In the genomic region with DNA sequence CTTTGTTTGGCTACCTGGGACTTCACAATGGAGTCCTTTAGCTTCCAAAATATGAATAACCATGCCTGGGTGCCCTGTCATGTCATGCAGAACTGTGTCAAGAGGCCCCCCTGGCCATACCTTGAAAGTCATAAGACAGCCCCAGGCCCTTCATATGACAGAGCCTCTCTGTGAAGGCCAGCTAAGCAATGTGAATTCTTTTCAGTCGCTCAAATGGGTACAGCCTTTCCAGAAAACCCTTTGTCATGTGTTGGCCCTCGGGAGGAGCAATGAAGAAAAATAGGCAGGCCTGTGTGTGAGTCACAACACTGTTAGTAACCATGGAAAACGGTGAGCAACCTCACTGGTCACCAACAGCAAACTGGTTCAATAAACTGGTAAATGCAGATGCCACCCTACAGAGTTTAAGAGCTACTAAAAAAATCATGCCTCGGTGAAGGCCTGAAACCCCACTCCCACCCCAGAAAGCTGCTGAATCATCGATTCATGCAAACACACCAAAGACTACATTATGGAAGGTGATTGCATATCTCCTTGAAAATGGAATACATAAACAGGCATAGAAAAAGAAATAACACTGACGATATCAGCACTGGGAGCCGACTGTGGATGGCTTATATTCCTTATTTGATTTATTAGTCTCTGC, we compare ENCODE assay signal across 9 mouse cellular contexts. TPM values are rescaled to one million over a fixed set of nuclear protein-coding genes. Genes with fewer than 3 reads are reported as not detected.
DNase-seq lines count a peak whose midpoint lies in the region; ATAC-seq and TF ChIP-seq lines count a peak whose summit lies in the region.
"Had no signal": no experiment of that assay in that cellular context is flagged by ENCODE, and none has a peak within 500 bp of the region (broad histone marks: within the 10 kb centered on the region; RNA-seq: fewer than 3 reads in every experiment).

No protein-coding gene starts in this region.

- no peaks in the 10 kb centered on the region for H3K27me3 ChIP-seq in neural tube, embryonic 12.5 days (replicated peaks)
- no peaks in the 10 kb centered on the region for H3K27me3 ChIP-seq in hindbrain, embryonic 14.5 days (ENCODE audit: control insufficient read depth, insufficient read depth, low read length)

- peak overlapping the region; percentile 92 for H3K27ac ChIP-seq in gastrocnemius, adult 2 months
- H3K27ac ChIP-seq in neural tube, embryonic 12.5 days: no peak overlapping the region
- peak overlapping the region; percentile 70 for H3K27ac ChIP-seq in hindbrain, embryonic 14.5 days
- H3K27ac ChIP-seq in olfactory bulb, adult 2 months (ENCODE audit: insufficient read depth, low read depth, low read length): peak overlapping the region; percentile 31; the same call in 1 of the 2 replicates

- H3K9me3 ChIP-seq in neural tube, embryonic 12.5 days: no peaks in the 10 kb centered on the region
- no peaks in the 10 kb centered on the region for H3K9me3 ChIP-seq in hindbrain, embryonic 14.5 days (ENCODE audit: control insufficient read depth, low read length)

- no peak for DNase-seq in gastrocnemius, adult 2 months
- DNase-seq in gastrocnemius, postnatal 36 days: no peak
- DNase-seq in neural tube, embryonic 10.5 days (ENCODE audit: extremely low spot score, low spot score): no peak
- no peak for DNase-seq in hindbrain, embryonic 14.5 days (ENCODE audit: low spot score)
- no peak for DNase-seq in adrenal gland, postnatal 4 days (ENCODE audit: low spot score in 2 of 2)

- WGBS in neural tube, embryonic 12.5 days: 69% methylated on average over 7 of the region's 7 CpGs
- WGBS in hindbrain, embryonic 14.5 days: 50% methylated on average over 7 of the region's 7 CpGs
- 40% methylated on average over 7 of the region's 7 CpGs for WGBS in olfactory bulb, adult 2 months

- H3K9ac ChIP-seq in neural tube, embryonic 12.5 days: no peak overlapping the region
- H3K9ac ChIP-seq in hindbrain, embryonic 14.5 days: 0 out of 2 replicates have a peak overlapping the region, but pooled peaks have one; percentile 0

- intact Hi-C loops in gastrocnemius, adult 2 months (cut with DNase I): no loop called here
- intact Hi-C loops in gastrocnemius, postnatal 36 days (cut with DNase I): no loop called here

- peaks cover 23% of the 10 kb centered on the region for H3K4me1 ChIP-seq in neural tube, embryonic 12.5 days
- H3K4me1 ChIP-seq in hindbrain, embryonic 14.5 days (replicated peaks; ENCODE audit: control insufficient read depth, insufficient read depth, low read length): peaks cover 27% of the 10 kb centered on the region
- H3K4me1 ChIP-seq in olfactory bulb, adult 2 months (ENCODE audit: control insufficient read depth, insufficient read depth, low read length): peaks cover 19% of the 10 kb centered on the region

- H3K4me3 ChIP-seq in gastrocnemius, adult 2 months: no peak overlapping the region
- no peak overlapping the region for H3K4me3 ChIP-seq in neural tube, embryonic 12.5 days
- H3K4me3 ChIP-seq in hindbrain, embryonic 14.5 days (replicated peaks; ENCODE audit: low read length): no peak overlapping the region
- no peak overlapping the region for H3K4me3 ChIP-seq in olfactory bulb, adult 2 months (ENCODE audit: insufficient read depth, low read depth, low read length)

- H3K4me2 ChIP-seq in neural tube, embryonic 12.5 days (replicated peaks): no peak overlapping the region
- H3K4me2 ChIP-seq in hindbrain, embryonic 14.5 days (replicated peaks): no peak overlapping the region

- no peak for TF ChIP-seq CTCF in gastrocnemius, adult 2 months (IDR thresholded peaks at IDR 0.05)
- TF ChIP-seq CTCF in olfactory bulb, adult 2 months (IDR thresholded peaks at IDR 0.05; ENCODE audit: insufficient read depth, low read depth, low read length): no peak

- no peak for TF ChIP-seq POLR2A in olfactory bulb, adult 2 months (IDR thresholded peaks at IDR 0.05; ENCODE audit: insufficient read depth, low read depth, low read length)

- peak; percentile 31; the same call in 1 of the 2 replicates for ATAC-seq in neural tube, embryonic 12.5 days (ENCODE audit: low FRiP score, low read depth)
- ATAC-seq in hindbrain, embryonic 14.5 days (ENCODE audit: low FRiP score): peak; percentile 22; the same call in 1 of the 2 replicates
- ATAC-seq in erythroid progenitor cell, adult 5-6 weeks (replicated peaks; ENCODE audit: low FRiP score, poor library complexity, severe bottlenecking): no peak

- no peaks in the 10 kb centered on the region for H3K36me3 ChIP-seq in neural tube, embryonic 12.5 days
- no peaks in the 10 kb centered on the region for H3K36me3 ChIP-seq in hindbrain, embryonic 14.5 days (replicated peaks; ENCODE audit: control insufficient read depth, insufficient read depth)

RNA-seq across cellular contexts. Expression of gene Ppp1r3c, which starts 57.9 kb away (rescaled TPM):
- 100 to 1,000 TPM; 675 to 775 TPM for total RNA-seq in gastrocnemius, adult 2 months (2021)
- total RNA-seq in gastrocnemius, postnatal 36 days (2021): 100 to 1,000 TPM; 226 to 705 TPM
- 3.5 and 3.9 TPM in 2 replicates for polyA plus RNA-seq in neural tube, embryonic 12.5 days (2016; fragmentation: Nextera tagmentation; extraction: Ambion mirVana)
- 29.8 and 32.5 TPM in 2 replicates for polyA plus RNA-seq in hindbrain, embryonic 14.5 days (2014; fragmentation: Nextera tagmentation; extraction: Ambion mirVana)
- polyA plus RNA-seq in olfactory bulb, adult 2 months (2012; ENCODE audit: insufficient read depth, insufficient read length, low replicate concordance, missing spikeins): not detected in 2 replicates
- 10 to 100 TPM; 11.8 to 14.6 TPM for total RNA-seq in adrenal gland, postnatal 4 days (2021)
- total RNA-seq in erythroid progenitor cell, adult 5-6 weeks (2015; ENCODE audit: low replicate concordance): not detected in 2 replicates
- not detected in 2 replicates for total RNA-seq in erythroid progenitor cell, adult 5-6 weeks (2017; ENCODE audit: low replicate concordance)
- polyA plus RNA-seq: C2C12 had no signal

Comparison
In these comparisons a context has a peak if more than half of its experiments do, and no peak if none do; other contexts are left out.
1. RNA of gene Ppp1r3c, which starts 57.9 kb away (total RNA-seq): 675 to 775 TPM in gastrocnemius, adult 2 months and 226 to 705 TPM in gastrocnemius, postnatal 36 days; 11.8 to 14.6 TPM in adrenal gland, postnatal 4 days and not detected in erythroid progenitor cell, adult 5-6 weeks; every median in the first group is over 10 times any median in the second.